Mouse (Mus musculus) urinary bladder, postnatal 4 days (tissue): Measurements from ENCODE around the gene Krtcap3.
A peak's percentile ranks its signal among the peaks of the same experiment; 100 is the strongest.
"Not testable (repeated sequence)": the region's sequence is repeated elsewhere in the genome, so short reads cannot be mapped to it uniquely, and the experiment has no call there.

Experiments used
- DNase-seq, 2 experiments: peaks; one replicate each; pipeline ENCODE4 v3.0.0; 2021 to 2022; ENCODE audit warnings: low spot score in 2 of 2

Krtcap3 gene

DNA sequence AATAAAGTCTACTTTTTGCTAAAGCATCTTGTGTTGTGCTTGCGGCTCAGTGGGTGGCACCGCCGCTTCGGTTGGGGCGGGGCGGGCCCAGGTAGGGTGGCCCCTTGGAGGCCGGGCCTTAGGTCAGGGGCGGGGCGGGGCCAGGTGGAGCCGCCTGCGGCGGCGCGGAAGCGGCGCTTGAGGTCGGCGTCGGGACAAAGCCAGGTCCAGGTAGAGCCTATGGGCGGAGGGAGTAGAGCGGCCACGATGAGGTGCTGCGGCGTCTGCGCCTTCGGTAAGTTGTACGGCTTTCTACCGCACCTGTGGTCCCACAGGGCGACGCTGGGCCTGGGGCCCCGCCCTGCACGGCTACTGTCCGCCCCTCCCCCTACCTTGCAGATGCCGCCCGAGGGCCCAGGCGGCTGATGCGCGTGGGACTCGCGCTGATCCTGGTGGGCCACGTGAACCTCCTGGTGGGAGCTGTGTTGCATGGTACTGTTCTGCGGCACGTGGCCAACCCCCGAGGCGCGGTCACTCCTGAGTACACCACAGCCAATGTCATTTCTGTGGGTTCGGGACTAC, at the start of gene Krtcap3:
TSS of gene Krtcap3 (plus strand) at position 151 of the 561 bp plus-strand sequence.
- DNase-seq = peak in 1 of 2 experiments; percentile 64

DNA sequence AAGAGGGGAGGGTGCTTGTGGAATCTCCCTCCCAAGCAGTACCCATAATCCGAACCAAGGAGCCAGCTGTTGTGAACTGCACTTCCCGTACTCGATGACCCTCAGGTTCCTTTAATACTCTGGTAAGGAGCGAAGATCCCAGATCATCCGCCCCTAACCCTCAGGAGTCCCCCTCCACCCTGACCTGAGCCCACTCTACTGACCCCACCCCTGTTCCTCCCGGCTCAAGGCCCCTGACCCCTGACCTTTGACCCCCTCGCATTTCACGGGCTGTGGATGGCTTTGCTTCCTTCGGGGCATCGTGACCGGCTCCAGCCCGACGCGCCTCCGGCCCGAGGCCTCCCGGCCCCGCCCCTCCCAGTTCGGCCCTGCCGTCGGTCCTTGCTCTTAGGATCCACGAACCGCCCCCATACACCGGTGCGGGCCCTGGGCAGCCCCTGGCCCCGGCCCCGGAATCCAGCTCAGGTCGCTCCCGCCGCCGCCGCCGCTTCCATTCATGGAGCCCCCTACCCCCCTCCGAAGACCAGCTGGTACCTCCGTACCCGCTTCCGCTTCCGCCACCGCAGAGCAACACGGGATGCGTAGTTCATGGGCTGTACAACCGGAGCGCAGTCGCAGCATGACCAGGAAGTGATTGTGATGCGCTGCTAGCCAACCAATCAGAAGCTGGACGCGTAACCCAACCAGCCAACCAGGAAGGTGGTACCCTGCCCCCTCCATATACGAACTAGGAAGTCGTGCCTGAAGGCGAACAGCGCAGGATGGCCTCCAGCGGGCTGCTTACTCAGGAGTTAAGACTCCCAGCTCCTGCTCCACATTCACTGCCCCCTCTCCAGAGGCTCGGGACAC, 49.5 kb upstream of the Krtcap3 start, which contains the start of gene Zfp513:
TSS of gene Zfp513 (minus strand) at position 562 of the 849 bp plus-strand sequence.
- DNase-seq = peak; percentile 94 to 95

DNA sequence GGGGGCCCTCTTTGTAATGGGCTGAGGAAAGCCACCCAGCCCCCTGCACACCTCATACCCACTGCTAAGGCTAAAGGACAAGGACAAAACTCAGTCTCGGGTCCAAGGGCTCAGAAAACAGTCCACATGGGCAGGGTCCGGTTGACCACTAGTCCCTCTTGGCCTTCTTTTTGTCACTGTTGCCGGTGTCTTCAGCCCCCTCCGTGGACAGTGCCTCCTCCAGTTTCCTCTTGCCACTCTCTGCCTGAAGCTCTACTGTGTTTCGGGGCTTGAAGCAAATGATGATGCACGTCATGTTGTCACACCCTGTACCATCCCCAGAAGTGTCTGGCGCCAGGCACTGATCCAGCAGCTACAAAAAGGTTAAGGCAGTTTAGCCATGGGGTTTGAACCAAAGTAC, 48.6 kb upstream of the Krtcap3 start:
- DNase-seq = no peak

GRCm38 (mm10) chr5:31203866-31204265, 47.6 kb upstream of the Krtcap3 start:
- no peak for DNase-seq

DNA sequence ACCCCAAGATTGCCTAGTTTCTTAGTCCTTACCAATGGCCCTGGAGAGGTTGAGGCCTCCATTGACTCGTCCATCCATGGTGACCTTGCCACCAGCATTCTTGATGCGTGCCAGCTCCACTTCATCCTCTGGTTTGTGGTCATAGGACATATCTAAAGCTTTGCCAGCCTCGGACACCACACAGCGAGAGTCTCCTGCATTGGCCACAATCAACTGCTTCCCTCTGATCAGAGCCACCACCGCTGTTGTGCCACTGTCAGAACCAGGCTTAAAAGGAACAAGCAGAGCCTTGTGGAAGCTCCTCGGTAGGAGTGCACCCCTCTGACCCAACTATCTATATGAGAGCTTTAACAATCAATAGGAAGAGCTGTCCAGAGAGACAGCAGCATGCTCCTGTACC, 47.1 kb upstream of the Krtcap3 start:
- DNase-seq = no peak

DNA sequence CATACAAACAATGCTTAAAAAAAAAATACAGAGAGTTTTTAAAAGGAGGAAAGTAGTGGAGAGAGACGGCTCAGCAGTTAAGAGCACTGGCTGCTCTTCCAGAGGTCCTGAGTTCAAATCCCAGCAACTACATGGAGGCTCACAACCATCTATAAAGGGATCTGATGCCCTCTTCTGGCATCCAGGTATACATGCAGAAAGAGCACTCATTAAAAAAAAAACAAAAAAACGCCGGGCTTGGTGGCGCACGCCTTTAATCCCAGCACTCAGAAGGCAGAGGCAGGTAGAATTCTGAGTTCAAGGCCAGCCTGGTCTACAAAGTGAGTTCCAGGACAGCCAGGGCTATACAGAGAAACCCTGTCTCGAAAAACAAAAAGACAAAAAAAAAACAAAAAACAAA, 34.9 kb upstream of the Krtcap3 start:
- DNase-seq = not testable (repeated sequence)

DNA sequence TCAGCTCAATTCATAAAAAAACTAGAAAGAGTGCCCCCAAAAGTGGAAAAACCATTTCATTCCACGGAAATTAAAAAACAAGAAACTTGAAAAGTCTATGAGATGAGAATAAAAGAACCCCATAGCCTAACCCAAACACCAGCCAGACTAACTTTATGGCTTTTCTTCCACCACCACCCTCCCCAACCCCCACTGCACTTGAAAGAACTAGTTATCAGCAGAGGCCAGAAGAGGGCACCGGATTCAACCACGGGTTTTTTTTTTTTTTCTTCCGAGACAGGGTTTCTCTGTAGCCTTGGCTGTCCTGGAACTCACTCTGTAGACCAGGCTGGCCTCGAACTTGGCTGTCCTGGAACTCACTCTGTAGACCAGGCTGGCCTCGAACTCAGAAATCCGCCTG, 33.2 kb upstream of the Krtcap3 start:
- no peak for DNase-seq

DNA sequence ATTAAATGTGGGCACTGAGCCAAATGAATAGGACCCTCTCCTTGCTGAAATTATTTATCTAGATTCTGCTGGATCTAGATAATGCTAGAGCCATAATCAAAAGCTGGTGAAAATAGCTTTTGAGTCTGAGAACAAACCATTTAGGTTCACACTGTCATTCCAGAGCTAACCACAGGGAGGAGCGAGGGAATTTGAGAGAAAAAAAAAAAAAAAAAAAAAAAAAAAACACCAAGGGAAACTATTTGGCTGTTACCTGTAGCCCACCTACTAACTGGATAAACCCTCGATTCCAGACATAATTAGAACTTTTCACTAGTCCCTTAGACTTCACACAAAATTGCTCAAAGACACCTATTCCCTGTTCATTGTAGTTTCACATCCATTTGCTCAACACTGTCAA, 32.4 kb upstream of the Krtcap3 start:
- DNase-seq = no peak

- DNase-seq = no peak
These were observed 32.0 kb upstream of the Krtcap3 start for GRCm38 (mm10) chr5:31219474-31219873.

DNA sequence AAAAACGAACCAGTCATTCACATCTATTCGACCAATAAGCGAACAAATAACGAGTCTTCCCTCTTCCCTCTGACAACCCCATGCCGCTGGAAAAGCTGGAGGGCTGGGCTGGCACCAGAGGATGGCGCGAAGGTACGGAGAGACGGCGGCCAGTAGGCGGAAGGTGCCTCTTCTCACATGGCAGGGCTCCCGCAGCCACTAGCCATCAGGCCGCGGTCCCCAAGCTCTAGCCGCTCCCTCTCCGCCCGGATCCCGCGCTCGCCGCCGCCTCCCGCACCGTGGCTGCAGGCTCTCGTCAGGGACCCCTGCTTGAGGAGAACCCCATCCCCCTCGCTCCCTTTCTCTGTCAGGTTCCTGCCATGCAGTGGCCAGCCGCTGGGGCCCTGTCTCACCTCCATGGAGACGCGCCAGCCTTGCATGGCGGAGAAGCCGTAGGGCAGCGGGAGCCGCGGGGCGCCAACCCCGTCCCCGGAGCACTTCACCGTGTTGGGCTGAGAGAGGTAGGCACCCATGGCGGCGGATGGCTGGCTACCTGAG, 31.5 kb upstream of the Krtcap3 start:
- peak in 1 of 2 experiments; percentile 49 for DNase-seq

DNA sequence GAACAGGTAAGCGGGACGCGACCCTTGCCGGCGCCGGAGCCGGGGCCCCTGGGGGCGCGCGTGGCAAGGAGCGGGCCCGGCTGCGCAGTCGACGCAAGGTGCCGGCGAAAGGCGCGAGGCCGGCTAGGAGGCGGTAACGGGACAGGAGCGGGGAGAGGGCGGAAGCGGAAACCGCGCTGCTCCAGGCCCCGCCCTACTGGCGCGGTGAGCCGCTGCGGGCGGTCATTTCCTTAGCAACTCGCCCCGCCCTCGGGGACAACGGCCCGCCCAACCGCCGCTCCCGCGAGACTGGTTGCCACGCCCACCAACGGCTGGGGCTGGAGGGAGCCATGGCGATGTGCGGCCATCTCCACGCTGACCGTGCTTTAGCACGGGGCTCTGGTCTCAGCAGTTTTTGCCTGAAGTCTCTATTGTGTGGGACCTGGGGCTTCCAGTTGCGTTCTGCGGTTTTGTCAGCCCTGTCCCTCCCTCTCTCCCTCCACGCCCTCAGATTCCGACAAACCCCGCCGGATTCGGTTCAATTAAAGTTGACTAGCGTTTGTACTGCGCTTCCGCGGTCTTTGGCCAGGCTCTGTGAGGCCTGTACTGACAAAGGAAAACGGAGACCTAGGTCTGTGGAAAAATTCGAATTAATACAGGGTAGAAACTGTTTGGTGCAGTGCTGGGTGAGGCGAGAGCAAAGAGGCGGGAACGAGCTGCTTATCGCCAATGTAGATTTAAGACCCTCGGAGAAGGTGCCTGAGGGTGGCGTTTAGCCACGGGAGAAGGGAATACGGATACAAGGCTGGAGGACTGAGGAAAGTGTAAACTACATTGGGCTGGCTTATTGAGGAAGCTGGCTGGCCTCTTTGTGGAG, 30.8 kb upstream of the Krtcap3 start, which contains the start of gene Ppm1g:
TSS of gene Ppm1g (minus strand) at position 240 of the 856 bp plus-strand sequence.
- DNase-seq = peak; percentile 97 to 99

DNA sequence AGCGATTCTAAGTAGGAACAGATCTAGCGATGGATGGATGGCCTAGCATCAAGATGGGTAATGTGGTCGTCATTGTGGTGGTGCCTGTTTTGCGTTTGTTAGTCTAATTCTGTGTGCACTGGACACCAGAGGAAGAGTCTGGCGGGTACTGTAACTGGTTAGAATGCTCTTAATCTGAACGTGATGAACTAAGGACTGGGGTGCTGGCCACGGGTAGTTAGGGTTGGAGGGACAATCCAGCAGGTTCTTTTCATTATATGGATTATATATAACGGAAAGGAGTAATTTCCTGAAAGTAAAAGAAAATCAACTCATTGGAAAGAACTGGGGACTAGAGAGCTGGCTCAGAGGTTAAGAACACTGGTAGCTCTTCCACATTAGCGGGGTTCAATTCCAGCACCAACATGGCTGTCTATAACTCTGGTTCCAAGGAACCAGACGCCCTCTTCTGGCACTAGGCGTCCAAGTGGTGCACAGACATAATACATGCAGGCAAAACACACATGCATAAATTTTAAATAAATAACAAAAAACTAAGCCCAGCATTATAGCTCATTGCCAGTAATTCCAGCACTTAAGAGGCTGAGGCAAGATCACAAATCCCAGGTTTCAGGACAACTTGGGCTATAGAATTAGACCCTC, 30.1 kb upstream of the Krtcap3 start:
- no peak for DNase-seq

- no peak for DNase-seq
These were observed 28.8 kb upstream of the Krtcap3 start for GRCm38 (mm10) chr5:31222696-31223095.

GRCm38 (mm10) chr5:31226641-31227040, 24.9 kb upstream of the Krtcap3 start:
- DNase-seq = no peak

GRCm38 (mm10) chr5:31240637-31241521, 10.6 kb upstream of the Krtcap3 start, which contains the start of the genes Nrbp1 and Gm9970:
Gene Nrbp1, plus strand, starts transcription at chr5:31240864.
Gene Gm9970, minus strand, starts transcription at chr5:31241232.
- DNase-seq = peak; percentile 95

GRCm38 (mm10) chr5:31241522-31242034, 9.9 kb upstream of the Krtcap3 start:
- DNase-seq = no peak

DNA sequence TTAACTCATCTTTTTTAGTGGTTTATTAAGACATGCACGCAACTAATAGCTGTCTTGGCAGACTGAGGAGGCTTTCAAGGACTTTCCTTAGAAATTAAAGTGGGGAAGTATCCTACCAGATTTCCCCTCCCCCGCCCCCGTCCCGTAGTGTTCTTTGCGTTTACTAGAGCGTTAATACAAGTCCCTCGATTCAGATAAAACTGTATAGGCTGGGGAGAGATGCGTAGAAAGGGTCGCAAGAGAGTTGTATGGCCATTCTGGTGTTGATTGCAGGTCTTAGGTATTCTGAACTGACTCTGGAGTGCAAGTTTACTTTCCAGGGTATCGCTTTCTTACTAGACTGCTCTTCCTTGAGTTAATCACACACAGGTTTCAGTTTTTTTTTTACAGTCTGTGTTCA, 9.3 kb upstream of the Krtcap3 start:
- DNase-seq = no peak

DNA sequence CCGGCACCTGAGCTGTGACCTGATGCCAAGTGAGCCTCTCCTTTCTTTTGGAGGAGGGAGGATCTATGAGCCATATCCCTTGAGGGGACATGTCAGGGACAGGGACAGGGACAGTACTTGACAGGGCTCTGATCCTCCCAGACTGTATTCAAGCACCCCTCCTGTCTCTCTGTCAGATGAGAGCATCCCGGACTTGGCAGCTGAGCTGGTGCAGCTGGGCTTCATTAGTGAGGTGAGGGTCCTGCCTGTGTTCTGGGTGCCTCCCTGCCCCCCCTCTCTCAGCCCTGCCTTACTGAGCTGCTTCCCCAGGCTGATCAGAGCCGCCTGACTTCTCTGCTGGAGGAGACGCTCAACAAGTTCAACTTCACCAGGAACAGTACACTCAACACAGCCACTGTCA, 775 bp upstream of the Krtcap3 start:
- no peak for DNase-seq

GRCm38 (mm10) chr5:31252151-31252550, 660 bp downstream of the Krtcap3 start:
- no peak for DNase-seq
